Mouse (Mus musculus) urinary bladder, adult 2 months (tissue): Measurements from ENCODE around the gene Rtkn2. TPM values are rescaled to one million over a fixed set of nuclear protein-coding genes. Genes with fewer than 3 reads are reported as not detected.

Experiments used
- DNase-seq: peaks from one replicate; pipeline ENCODE4 v3.0.0; 2022; ENCODE audit warnings: low spot score
- polyA plus RNA-seq: library from polyadenylated mRNA; depleted of rRNA; stranded (reverse); fragments of >200 nt; gene quantifications from 2 replicates; pipeline ENCODE4 v1.2.3, GENCODE M21; 2012

The Rtkn2 gene
- polyA plus RNA-seq, 1 experiment, result 0.26 TPM

DNA sequence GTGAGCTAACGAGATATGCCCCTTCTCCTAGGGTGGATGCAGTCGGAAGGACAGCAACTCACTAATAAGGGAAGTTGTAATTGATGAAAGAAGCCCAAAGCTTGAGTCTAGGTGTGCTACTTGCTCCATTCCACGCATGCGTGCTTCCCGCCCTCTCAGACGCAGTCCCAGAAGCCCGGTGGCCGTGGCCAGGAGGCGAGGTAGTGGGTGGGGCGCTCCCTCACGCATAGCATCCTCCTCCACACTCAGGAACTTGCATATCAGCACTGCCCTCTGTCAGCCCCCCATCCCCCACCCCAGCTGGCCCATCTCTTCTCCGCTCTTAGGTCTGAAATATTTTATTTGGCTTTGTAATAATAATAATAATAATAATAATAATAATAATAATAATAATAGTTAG is 16.0 kb downstream of the Rtkn2 start:
- no peak for DNase-seq

DNA sequence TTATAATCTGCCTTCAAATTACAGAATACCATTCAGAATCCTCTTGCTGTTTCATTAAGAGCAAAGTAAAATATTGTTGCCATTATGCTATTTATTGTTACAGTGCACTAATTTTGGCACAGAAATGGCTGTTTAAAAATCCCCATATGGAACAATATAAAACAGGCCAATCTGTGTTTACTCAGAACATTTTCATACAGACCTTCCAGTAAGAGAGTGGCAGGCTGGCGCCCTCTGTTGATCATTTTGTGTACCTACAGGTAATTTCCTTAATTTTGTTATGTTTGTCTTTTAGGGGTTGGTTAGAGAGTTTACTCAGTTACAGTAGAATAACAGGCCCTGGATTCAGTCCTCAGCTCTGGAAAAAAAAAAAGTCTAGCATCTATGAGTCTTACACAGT is 16.8 kb downstream of the Rtkn2 start:
- DNase-seq, result no peak

DNA sequence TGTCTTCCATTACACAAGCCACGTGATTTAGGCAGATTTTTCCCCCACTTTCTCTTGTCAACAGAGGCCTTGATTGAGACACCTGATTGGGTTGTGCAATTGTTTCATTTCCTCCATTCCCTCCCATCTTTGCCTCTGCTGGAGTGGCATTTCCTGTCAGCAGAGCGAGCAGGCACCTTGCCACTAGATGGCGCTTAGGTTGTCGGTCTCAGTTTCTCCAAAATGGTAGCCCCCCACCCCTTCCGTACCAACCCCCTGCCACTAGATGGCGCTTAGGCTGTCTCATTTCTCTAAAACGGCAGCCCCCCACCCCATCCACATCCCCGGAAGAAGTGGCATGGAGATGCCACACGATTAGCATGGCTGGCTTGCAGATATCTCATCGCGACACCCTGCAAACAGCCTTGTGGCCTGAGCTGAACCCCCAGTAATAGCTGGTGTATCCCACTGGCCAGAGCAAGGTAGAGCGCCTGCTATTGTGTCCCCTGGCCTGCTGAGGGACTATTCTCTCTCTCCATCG is 18.8 kb downstream of the Rtkn2 start:
- no peak for DNase-seq

DNA sequence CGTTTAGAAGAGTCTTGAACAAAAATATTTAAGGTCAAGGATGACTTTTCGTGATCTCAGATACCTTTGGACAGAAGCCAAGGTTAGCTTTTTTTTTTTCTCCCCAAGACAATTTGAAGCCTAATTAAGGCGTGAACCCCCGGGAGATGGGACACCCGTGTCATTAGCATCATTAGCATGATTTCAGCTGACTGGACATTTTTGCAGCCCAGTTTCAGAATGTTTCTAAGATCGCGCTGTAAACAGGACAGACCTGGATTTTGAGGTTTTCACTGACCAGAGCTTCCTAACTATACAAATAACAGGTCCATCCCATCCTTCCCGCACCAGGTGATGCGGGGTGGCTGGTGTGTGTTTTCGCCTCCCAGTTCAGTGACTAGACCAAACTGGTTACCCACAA is 19.8 kb downstream of the Rtkn2 start:
- no peak for DNase-seq

DNA sequence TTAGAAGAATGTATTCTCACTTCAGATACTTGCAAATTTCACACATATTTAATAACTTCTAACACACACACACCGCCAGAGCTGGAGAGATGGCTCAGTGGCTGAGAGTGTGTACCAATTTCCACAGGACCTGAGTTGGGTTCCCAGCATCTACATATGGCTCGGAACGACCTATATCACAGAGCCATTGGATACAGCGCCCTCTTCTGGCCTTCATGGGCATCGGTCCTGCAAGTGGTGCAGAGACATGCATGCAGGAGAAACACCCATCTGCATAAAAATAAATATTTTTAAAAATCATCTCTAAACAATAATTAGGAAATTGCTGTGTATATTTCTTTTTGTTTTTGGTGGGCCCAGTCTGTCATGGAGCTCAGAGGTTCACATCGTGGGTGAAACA is 22.1 kb downstream of the Rtkn2 start:
- no peak for DNase-seq

DNA sequence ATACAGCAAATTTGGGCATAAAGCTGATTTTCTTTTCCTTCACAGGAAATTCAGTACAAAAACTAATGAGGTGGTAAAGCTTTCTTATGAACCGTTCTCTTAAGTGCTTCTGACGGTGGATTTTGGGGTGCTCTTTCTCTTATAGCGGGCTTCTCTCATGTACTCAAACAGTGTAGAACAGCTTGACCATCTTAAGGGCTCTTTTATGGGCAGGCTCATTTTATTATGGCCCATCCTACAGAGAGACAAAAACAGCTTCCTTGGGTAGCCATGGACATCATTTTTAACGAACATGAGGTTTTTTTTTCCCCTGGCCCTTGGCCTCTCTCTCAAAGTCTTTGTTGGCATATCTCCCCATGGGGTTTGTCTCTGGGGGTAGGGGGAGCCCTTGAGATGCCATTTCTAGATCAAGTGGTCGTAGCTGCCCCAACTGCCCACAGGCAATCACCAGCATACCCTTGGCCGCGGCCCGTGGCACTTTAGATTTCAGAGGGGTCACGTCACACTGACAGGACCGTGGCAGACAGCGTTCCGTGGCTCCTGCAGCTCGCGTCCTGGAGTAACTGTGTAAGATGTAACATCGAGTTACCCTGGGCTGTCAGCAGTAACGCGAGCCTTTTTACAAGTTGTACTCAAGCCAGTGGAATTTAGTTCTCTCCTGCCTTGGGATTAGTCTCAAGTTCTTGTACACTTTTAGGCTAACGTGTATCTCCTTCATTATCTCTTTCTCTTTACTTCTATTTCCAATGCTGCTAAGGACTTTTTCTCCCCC is 24.5 kb downstream of the Rtkn2 start:
- no peak for DNase-seq

DNA sequence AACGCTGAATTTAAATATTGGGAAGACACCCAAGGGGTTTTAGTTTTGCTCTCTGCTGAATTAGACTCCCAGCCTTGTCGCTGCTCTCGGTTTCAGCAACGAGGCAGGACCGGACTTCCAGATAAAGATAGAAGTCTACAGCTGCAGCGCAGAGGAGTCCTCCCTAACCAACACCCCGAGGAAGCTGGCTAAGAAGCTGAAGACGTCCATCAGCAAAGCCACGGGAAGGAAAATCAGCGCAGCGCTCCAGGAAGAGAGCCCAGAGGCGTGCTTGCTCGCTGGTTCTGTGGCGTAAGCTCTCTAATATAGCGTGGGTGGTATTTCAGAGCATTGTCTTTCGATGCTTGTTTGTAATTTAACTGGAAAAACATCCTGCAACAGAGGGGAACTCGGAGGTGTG is 26.0 kb downstream of the Rtkn2 start:
- no peak for DNase-seq

DNA sequence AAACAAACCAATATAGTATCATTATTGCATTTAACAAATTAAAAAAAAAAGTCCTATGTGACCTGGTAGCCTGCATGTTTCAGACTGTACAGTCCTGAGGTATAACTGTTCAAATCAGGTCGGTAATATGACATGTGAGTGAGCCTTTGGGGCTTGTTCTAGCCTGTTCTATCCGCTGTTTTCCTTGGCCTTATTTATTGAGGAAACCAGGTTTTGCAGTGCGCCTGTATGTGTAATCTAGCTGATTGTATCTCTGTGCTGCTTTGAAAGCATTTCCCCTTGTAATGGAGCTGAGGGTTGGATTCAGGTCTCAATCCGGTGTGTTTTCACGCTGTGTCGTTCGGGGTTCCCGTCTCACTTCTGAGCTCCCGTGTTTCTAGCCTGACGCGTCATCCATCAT is 27.1 kb downstream of the Rtkn2 start:
- DNase-seq, result no peak

DNA sequence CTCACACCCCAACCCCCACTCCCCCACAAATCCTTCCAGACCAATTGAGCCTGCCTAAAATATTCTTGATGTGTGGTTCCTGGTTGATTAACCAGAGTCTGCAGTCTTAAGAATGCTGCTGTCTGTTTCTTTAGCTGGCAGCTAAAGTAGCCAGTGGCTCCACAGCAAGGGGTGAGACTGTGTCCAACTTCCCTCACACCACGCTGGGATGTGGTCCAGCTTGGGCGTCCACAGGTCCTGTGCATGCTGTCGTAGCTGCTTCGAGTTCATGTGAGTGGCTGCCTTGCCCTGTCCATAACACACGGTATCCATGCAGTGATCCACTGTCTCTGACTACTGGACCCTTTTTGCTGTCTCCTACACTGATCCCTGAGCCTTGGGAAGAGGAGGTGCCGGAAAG is 27.7 kb downstream of the Rtkn2 start:
- DNase-seq, result no peak

DNA sequence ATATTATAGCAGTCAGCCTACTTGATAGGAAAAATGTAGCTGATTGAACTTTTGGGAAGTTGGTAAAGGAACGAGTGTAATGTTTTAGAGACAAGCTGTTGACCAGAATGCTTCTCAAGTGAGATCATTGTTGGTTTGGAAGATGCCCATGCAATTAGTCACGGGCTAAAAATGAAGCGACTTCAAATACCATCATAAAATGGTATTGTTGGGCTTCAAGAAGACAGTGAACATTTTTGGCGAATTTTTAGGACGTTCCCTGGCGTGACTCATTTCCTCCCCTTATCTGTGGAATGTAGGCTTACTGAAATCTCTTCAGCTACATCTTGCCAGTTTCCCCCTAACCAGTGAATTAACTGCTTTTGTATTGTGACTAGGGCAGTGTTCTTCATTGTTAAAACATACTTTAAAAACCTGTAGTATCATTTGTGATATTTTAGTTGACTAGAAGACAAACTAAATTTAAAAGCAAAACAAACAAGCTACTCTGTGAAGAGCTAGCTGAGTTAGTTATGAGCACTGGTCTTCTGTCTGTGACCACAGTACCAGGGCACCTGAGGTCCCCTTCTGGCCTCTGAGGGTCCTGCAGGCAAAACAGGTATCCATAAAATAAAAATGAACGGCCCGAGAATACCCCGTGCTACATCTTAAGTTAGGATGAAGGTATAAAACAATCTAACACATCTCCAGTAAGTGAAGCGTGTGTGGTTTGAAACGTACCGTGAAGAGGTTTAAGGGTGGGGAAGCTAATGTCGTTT is 29.0 kb downstream of the Rtkn2 start:
- no peak for DNase-seq

DNA sequence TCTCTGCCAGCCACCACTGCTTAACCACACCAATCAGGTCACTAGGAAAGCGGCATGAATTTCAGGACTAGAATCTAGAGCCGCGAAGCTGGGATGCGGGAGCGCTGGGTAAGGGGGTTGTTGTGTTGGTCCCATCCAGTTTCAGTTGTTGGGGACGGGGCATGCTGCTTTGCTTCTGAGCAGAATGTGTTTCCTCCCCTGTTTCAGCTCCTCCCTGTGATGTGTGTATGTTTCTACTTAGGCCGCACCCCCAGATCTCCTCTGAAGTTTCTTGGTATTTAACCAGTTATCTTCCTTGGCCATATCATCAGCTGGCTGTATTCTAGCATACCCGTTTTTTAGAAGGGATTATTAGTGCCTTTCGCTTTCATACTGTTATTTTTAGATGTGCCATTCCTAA is 29.9 kb downstream of the Rtkn2 start:
- no peak for DNase-seq

DNA sequence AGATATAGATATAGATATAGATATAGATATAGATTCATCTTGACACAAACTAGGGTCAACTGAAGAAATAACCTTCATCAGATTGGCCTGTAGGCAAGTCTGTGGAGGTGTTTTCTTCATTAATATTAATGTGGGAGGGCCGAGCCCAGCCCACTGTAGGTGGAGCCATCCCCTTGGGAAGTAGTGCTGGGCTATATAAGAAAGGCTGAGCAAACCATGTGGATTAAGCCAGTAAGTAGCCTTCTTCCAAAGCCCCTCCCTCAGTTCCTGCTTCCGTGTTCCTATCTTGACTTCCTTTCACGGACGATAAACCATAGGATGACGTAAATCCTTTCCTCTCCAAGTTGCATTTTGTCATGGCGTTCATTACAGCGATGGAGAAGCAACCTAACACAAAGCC is 30.5 kb downstream of the Rtkn2 start:
- no peak for DNase-seq

DNA sequence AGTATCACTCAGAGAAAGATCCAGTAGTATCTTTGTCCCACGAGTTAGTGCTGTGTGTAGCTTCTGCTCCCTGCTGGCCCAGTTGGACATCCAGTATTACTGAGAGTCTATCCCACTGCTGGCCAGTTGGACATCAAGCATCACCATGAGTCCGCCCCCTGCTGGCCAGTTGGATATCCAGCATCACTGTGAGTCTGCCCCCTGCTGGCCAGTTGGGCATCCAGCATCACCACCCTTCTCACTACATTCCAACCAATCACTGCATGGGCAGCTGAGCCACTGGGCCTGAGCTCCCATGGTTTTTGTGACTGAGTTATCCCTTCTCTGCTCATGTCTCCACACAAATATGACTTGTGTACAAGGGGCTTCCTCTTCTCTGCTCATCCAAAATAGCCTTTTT is 33.8 kb downstream of the Rtkn2 start:
- DNase-seq, result no peak

DNA sequence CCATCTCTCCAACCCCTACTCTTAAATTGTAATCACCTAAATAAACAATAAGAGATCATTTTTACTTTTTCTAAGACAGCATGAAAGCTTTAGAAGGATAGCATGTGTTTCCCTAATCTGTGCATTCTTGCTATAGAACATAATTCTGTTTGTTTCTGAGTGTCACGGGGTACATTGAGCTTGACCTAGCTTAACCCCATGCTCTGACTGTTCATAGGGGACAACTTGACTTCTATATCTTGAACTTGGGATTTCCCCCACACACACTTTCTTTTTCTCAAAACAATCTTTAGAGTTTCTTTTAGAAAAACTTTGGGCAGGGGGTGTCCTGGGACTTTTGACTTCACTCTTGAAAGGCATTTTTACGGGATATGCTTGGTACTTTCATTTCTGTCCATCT is 41.4 kb downstream of the Rtkn2 start:
- no peak for DNase-seq

DNA sequence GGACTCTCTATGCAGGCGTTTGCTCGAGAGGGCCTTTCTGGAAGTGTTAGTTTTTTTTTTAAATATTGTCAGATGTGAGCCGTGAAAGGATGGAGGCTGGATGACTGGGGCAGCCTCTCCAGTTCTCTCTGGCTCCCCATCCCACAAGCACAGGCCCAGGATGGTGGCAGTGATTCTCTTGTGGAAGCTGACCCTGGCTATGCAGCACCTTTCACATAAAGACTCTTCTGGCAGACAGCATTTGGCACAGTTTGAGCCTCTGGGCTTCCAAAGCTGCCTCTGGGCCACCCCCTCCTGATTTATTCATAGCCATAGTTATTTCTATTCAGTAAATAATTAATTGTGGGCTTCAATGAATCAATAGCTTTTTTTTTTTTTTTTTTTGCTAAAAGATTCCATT is 46.3 kb downstream of the Rtkn2 start:
- DNase-seq, result no peak

DNA sequence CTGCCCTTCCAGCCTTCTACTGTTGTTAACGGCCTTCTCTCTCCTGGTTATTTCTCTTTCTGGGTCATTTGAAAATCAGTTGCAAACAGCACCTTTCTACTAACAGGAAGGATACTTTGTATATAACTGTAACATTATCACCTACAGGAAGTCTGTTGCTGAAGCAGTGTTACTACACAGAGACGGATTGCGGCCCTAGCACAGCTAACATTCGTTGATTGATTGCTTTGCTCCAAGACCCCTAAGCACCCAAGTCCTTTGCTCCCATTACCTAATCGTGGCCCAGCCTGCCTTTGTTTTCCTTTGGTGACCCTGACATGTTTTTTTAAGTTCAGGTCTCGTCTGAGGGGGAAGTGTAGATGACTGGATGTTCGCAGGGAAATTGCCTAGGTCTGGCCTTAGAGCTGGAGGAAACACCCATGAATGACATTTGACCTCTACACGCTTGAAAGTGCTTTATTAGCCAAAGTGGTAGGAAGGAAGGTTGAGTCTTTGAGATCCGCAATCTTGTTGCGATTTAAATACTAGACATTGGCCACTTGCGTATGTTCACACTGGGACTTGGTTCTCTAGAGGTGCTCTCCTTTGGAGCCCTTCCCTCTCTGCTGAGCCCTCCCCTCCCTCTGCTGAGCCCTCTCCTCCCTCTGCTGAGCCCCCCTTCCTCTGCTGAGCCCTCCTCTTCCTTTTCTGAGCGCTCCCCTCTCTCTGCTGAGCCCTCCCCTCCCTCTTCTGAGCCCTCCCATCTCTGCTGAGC is 49.1 kb downstream of the Rtkn2 start:
- DNase-seq, result no peak

DNA sequence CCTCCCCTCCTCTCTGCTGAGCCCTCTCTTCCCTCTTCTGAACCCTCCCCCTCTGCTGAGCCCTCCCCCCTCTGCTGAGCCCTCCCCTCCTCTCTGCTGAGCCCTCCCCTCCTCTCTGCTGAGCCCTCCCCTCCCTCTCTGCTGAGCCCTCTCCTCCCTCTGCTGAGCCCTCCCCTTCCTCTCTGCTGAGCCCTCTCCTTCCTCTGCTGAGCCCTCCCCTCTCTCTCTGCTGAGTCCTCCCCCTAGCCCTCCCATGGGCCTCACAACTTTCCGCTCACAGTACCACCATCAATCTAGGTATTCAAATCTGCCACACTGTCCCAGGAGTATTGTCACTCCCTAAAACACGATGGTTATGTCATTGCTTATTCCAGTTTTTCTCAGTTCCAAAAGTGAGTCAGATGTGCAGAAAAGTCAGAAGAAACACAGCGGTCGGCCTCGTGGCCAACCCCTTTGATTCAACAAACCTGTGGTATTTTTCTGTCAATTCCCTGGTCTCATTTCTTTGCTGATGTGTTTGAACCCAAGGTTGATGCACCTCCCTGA is 49.8 kb downstream of the Rtkn2 start:
- DNase-seq, result no peak

DNA sequence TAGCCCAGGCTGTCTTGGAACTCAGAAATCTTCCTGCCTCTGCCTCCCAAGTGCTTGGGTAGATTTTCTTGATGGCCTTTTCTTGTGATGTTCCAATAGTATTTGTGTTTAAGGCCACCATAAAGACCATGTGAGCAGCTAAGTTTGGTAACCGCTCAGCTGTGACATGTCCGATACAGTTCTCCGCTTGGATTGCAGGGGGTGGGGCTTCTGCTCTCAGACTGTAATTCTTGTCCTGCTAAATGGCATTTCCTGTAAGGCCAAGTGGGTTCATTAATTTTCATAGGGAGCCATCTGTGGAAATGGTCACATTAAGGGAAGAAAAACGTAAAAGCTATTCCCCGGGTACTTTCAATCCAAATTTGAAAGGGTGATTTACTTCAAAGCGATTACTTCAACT is 50.7 kb downstream of the Rtkn2 start:
- DNase-seq, result no peak

DNA sequence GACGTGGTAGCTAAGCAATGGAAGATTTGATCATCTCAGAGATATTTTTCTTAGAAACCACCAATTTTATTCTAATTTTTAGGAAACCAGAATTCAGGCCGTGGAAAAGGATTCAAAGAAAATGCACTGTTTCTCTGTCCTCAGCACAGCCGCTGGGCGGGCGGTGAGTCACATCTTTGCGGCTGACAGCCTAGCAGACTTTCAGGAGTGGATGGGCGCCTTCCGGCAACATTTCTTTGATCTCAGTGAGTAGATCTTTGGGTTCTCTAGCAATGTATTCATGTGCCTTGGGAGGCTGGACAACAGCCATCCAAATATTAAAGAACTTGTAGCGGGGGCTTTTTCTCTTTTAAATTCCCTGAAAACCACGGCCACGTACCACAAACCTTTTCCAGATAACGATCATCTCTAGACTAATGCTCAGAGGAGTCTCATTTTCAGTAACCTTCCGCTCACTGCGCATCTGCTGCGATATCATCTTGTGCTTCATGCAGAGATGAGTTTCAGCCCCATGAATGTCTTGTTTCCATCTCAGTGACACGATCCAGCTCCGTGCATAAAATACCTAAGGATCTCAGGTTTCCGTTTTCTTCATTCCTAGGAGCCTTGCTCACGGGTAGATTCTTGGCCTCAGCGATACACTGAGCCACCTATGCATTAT is 56.5 kb downstream of the Rtkn2 start:
- DNase-seq, result no peak

DNA sequence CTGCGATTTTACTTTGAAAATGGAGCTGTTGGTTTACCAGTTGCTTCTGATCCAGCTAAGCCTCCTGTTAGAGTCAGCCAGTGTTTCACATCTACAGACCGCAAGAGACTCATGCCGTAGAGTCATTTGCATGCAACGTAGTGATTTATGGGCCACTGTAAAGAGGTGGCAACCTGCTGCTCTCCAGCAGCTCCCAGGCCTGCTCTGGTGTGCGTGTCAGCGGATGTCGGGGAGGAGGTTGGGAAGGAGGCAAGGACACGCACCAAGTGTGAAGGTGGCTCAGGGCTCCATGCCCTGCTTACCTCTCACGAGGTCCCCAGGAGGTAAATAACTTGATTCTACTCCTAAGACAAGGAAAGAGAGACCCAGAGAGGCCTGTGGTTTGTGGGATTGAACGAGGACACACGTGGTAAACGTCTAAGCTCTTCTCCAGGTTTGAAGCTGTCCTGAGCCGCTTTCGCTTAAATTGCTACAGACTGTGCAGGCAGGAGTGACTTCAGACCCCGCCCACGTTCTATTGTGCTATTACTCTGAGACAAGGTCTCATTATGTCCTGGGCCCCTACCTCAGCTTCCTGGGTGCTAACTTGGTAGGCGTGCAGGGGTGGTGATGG is 57.1 kb downstream of the Rtkn2 start:
- DNase-seq, result no peak

DNA sequence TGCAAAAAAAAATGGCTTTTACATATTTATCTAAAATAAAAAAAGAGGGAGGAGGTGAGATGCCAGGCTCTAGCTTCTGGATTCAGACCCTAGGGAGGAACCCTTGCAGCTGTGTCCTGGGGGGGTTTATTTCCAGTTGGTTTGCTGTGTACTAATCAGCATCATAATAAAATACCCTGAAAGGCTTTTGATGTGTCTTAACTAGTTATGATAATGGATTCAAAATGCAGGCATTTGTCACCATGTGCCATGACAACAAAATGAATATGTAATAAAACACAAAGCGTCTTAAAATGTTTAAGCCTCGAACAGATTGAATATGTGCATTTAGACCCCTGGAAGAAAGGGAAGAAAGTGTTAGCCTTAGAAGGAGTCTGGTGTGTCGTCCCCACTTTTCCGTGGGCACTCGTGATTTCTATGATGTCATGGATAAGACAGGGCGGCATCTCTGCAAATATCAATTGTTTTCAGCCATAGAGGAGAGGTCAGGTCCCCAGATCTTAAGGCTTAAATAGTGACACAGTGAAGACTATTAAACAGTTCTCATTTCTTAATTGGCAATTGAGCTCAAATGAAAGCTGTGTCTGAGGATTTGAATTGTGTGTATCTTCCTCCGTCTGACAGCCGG is 59.7 kb downstream of the Rtkn2 start:
- DNase-seq, result no peak
